Mouse (Mus musculus): ENCODE measurements around the gene Rasgef1b. TPM values are rescaled to one million over a fixed set of nuclear protein-coding genes. Genes with fewer than 3 reads are reported as not detected.

Gene Rasgef1b
- polyA plus RNA-seq, 1 experiment: 8.6 TPM

DNA sequence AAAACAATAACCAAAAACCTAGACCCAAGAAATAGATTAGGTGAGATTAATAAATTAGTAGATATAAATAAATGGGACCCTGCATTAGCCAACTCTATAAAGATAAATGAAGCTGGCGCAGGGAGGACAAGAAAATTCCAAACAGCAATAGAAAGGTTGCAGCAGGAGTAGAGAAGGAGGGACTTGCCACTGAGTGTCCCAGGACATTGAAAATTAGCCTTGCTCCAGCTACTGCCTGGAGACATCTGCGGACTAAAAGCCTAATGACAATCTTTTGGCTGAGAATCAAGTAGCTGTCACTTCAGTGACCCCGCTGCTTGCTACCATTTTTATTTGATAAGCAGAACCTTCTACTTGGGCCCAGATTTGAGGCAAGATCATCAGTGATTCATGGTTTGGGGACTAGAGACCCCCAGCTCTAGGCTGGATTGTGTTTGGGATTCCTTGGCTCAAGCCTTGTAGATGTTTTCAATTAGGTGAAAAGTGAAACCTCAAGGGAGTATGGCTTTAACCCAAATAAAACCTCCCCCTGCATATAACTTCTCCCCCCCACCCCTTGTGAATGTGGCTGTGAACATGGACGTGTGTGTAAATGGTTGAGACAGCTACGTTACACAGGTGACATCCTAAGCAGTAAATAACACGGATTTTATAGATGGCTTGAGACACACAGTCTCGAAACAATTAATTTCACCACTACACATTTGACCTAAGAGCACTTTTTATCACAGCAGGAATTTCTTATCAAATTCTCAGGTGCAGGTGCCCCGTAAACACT lies 554.1 kb downstream of the Rasgef1b start:
- no peaks in the 10 kb centered on the region for H3K4me1 ChIP-seq (ENCODE audit: control insufficient read depth, insufficient read depth, low read length)
- no peak for DNase-seq
- TF ChIP-seq CTCF (conservative IDR thresholded peaks at IDR 0.05; ENCODE audit: insufficient read depth, insufficient read length, low read depth, low read length): no peak
- no peak for TF ChIP-seq POLR2A (IDR thresholded peaks at IDR 0.05; ENCODE audit: low read depth, low read length)
- H3K27ac ChIP-seq (ENCODE audit: insufficient read depth, low read depth, low read length): no peak overlapping the region
- H3K36me3 ChIP-seq (ENCODE audit: control insufficient read depth, insufficient read depth, low read length): no peaks in the 10 kb centered on the region
- no peaks in the 10 kb centered on the region for H3K27me3 ChIP-seq (replicated peaks; ENCODE audit: control insufficient read depth, insufficient read depth, low read length)
- H3K4me3 ChIP-seq (ENCODE audit: insufficient read depth, low read depth, low read length): no peak overlapping the region
- 46% methylated on average over 8 of the region's 8 CpGs for WGBS

DNA sequence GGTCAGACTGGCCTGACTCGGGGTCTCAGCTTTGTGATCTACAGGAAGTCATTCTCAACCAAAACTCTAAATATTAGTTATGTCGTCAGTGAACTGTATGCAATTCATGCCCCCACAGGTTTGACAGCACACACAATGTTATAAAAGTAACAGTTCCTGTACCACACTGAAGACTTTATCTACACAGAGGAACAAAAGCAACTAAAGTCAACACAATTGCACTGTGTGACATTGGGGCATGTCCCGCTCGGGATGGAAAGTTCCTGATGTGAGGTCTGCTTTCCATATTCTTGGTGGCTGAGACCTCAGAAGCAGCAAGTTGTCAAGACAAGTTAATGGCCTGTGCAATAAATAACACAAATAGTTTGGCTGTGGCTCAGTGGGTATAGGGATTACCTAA lies 559.0 kb downstream of the Rasgef1b start:
- DNase-seq: no peak
- no peak overlapping the region for H3K27ac ChIP-seq (ENCODE audit: insufficient read depth, low read depth, low read length)
- no peak overlapping the region for H3K4me3 ChIP-seq (ENCODE audit: insufficient read depth, low read depth, low read length)
- no peaks in the 10 kb centered on the region for H3K27me3 ChIP-seq (replicated peaks; ENCODE audit: control insufficient read depth, insufficient read depth, low read length)
- H3K36me3 ChIP-seq (ENCODE audit: control insufficient read depth, insufficient read depth, low read length): no peaks in the 10 kb centered on the region
- TF ChIP-seq POLR2A (IDR thresholded peaks at IDR 0.05; ENCODE audit: low read depth, low read length) (no peak), CTCF (conservative IDR thresholded peaks at IDR 0.05; ENCODE audit: insufficient read depth, insufficient read length, low read depth, low read length) (no peak)
- no peaks in the 10 kb centered on the region for H3K4me1 ChIP-seq (ENCODE audit: control insufficient read depth, insufficient read depth, low read length)
- WGBS: 44% methylated on average over 4 of the region's 4 CpGs

DNA sequence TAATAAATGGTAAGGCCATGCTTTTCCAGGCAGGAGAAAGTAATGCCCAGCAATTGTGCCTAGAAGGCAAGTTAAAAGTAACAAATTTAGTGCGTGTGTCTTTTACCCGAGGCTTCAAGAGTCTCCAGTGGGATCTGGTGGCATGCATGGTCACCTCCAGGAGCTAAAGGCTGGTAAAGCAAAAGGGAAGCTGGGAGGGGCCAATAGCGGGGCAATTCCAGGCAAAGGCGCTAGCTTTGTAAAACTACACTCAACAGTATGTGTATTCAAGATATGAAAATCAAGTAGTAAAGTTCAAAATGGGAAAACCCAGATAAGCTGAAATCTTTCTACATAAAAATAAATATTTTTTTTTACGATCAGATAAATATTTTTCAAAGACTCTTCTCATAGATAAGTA lies 561.1 kb downstream of the Rasgef1b start:
- 83% methylated on average over 5 of the region's 5 CpGs for WGBS
- Histone ChIP-seq H3K27me3 (replicated peaks; ENCODE audit: control insufficient read depth, insufficient read depth, low read length) (no peaks in the 10 kb centered on the region), H3K27ac (ENCODE audit: insufficient read depth, low read depth, low read length) (no peak overlapping the region), H3K36me3 (ENCODE audit: control insufficient read depth, insufficient read depth, low read length) (no peaks in the 10 kb centered on the region), H3K4me1 (ENCODE audit: control insufficient read depth, insufficient read depth, low read length) (no peaks in the 10 kb centered on the region), H3K4me3 (ENCODE audit: insufficient read depth, low read depth, low read length) (no peak overlapping the region)
- TF ChIP-seq POLR2A (IDR thresholded peaks at IDR 0.05; ENCODE audit: low read depth, low read length): no peak
- TF ChIP-seq CTCF (conservative IDR thresholded peaks at IDR 0.05; ENCODE audit: insufficient read depth, insufficient read length, low read depth, low read length): no peak
- DNase-seq: no peak

Other genes starting within 250 kb of the Rasgef1b start
- gene Vamp9, start 177.2 kb upstream of the Rasgef1b start, polyA plus RNA-seq (2012; rRNA removed): 0.22 TPM in 1 of 2 replicates, not detected in the other
- gene Hnrnpd, start 249.9 kb upstream of the Rasgef1b start, polyA plus RNA-seq (2012; rRNA removed): 20.3 and 21.2 TPM in 2 replicates
- 1.8 and 4.1 TPM in 2 replicates for gene 4930524J08Rik, start 250.0 kb upstream of the Rasgef1b start, polyA plus RNA-seq (2012; rRNA removed)